Mouse (Mus musculus): ENCODE measurements around the gene Ppp1cb. TPM values are rescaled to one million over a fixed set of nuclear protein-coding genes. Genes with fewer than 3 reads are reported as not detected.

Gene Ppp1cb
- polyA plus RNA-seq, 1 experiment from 2014 or later, result 253 TPM

DNA sequence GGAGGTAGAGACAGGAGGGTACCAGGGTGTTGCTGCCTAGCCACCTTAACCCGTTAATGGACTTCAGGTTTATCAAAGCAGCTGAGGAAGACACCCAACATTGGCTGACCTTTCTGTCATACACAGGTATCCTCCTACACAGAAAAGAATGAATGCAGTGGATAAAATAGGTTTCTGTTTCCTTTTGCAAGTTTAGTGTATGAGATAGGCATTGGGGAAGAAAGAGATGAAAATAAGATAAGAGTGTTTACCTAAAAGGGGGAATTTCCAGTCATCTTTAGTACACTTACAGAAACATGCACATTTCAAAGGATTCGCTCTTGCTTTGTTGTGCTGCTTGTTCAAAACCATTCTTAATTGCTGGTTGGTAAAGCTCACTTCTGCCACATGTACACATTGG, 29.4 kb downstream of the Ppp1cb start:
- Histone ChIP-seq H3K36me3 (peaks cover 37% of the 10 kb centered on the region), H3K27me3 (replicated peaks) (no peaks in the 10 kb centered on the region), H3K27ac (no peak overlapping the region), H3K9ac (no peak overlapping the region), H3K4me3 (replicated peaks) (no peak overlapping the region), H3K9me3 (no peaks in the 10 kb centered on the region), H3K4me1 (no peaks in the 10 kb centered on the region), H3K4me2 (no peak overlapping the region)
- ATAC-seq (ENCODE audit: insufficient read depth, low FRiP score, low read depth), result no peak
- 80% methylated on average over 2 of the region's 2 CpGs for WGBS

GRCm38 (mm10) chr5:32494084-32494700, 35.5 kb downstream of the Ppp1cb start:
- no peaks in the 10 kb centered on the region for H3K9me3 ChIP-seq
- H3K9ac ChIP-seq, result no peak overlapping the region
- H3K4me1 ChIP-seq, result no peaks in the 10 kb centered on the region
- 78% methylated on average over 3 of the region's 3 CpGs for WGBS
- no peak overlapping the region for H3K4me3 ChIP-seq (replicated peaks)
- H3K4me2 ChIP-seq, result no peak overlapping the region
- H3K27me3 ChIP-seq (replicated peaks), result no peaks in the 10 kb centered on the region
- no peak overlapping the region for H3K27ac ChIP-seq
- ATAC-seq (ENCODE audit: insufficient read depth, low FRiP score, low read depth), result no peak
- peaks cover 14% of the 10 kb centered on the region; the same call in 1 of the 2 replicates for H3K36me3 ChIP-seq

GRCm38 (mm10) chr5:32508766-32509165, 50.1 kb downstream of the Ppp1cb start:
- H3K9ac ChIP-seq, result no peak overlapping the region
- no peak overlapping the region for H3K4me3 ChIP-seq (replicated peaks)
- WGBS, result 40% methylated on average over 3 of the region's 3 CpGs
- H3K9me3 ChIP-seq, result no peaks in the 10 kb centered on the region
- no peak overlapping the region for H3K4me2 ChIP-seq
- H3K36me3 ChIP-seq, result peaks cover 6% of the 10 kb centered on the region; the same call in 1 of the 2 replicates
- H3K27ac ChIP-seq, result no peak overlapping the region
- no peak for ATAC-seq (ENCODE audit: insufficient read depth, low FRiP score, low read depth)
- H3K4me1 ChIP-seq, result no peaks in the 10 kb centered on the region
- H3K27me3 ChIP-seq (replicated peaks), result no peaks in the 10 kb centered on the region

- no peaks in the 10 kb centered on the region for H3K27me3 ChIP-seq (replicated peaks)
- WGBS, result 49% methylated on average over 1 of the region's 1 CpGs
Measured at GRCm38 (mm10) chr5:32520381-32520780, 61.7 kb downstream of the Ppp1cb start.

DNA sequence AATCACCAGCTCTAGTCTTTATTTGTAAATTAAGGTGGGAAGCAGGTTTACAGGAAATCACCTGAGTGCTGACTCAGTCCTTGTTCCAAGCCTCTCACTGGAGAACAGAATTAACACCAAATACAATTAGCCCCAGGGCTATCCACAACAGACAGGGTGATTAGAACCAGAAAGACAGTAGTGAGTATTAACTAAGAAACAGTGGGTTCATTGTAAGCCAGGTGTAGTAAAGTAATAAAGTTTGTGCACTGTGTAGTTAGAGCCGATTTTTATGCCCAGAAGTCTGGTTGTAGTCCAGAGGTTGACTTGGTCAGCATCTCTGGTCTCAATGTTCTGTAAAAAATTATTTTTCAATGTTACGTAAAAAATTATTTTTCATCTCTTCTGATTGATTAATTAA, 90.8 kb downstream of the Ppp1cb start:
- no peaks in the 10 kb centered on the region for H3K9me3 ChIP-seq
- no peak for ATAC-seq (ENCODE audit: insufficient read depth, low FRiP score, low read depth)
- no peaks in the 10 kb centered on the region for H3K4me1 ChIP-seq
- H3K4me2 ChIP-seq, result no peak overlapping the region
- no peak overlapping the region for H3K9ac ChIP-seq
- no peaks in the 10 kb centered on the region for H3K36me3 ChIP-seq
- no peak overlapping the region for H3K4me3 ChIP-seq (replicated peaks)
- WGBS, result 81% methylated on average over 2 of the region's 2 CpGs
- H3K27ac ChIP-seq, result no peak overlapping the region
- H3K27me3 ChIP-seq (replicated peaks), result no peaks in the 10 kb centered on the region

More at GRCm38 (mm10) chr5:32520381-32520780, 61.7 kb downstream of the Ppp1cb start:
- no peak overlapping the region for H3K4me3 ChIP-seq (replicated peaks)
- no peak for ATAC-seq (ENCODE audit: insufficient read depth, low FRiP score, low read depth)
- no peaks in the 10 kb centered on the region for H3K36me3 ChIP-seq
- no peaks in the 10 kb centered on the region for H3K4me1 ChIP-seq
- no peaks in the 10 kb centered on the region for H3K9me3 ChIP-seq
- no peak overlapping the region for H3K9ac ChIP-seq
- no peak overlapping the region for H3K27ac ChIP-seq
- no peak overlapping the region for H3K4me2 ChIP-seq

DNA sequence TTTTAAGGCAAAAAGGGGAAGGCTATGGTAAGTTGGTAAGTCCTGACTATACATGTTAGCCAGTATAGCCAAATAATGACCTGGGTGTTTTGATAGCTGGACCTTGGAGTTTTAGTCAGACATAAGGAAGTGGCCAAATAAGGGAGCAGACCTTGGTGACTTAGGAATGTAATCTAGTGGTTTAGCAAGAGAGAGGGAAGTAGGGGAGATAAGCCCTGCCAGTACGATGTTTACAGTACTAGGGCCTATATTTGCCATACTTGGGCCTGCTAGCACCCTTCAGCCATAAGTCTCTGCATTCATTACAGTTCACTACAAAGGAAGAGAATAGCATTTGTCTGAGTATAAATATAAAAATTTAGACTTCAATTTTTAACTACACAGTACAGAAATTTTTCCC, 106.1 kb downstream of the Ppp1cb start:
- no peaks in the 10 kb centered on the region for H3K9me3 ChIP-seq
- ATAC-seq (ENCODE audit: insufficient read depth, low FRiP score, low read depth), result no peak
- H3K4me3 ChIP-seq (replicated peaks), result no peak overlapping the region
- H3K27me3 ChIP-seq (replicated peaks), result no peaks in the 10 kb centered on the region
- H3K9ac ChIP-seq, result no peak overlapping the region
- H3K4me2 ChIP-seq, result no peak overlapping the region
- no peaks in the 10 kb centered on the region for H3K36me3 ChIP-seq
- WGBS, result 16% methylated on average over 1 of the region's 1 CpGs
- H3K27ac ChIP-seq, result no peak overlapping the region
- no peaks in the 10 kb centered on the region for H3K4me1 ChIP-seq

Other genes with a start within 250 kb of the Ppp1cb start
- 0.93 and 0.98 TPM in 2 replicates for gene Plb1, start 226.1 kb upstream of the Ppp1cb start, polyA plus RNA-seq (2015; fragmentation: Nextera tagmentation; extraction: Ambion mirVana)
- gene Yes1, start 152.3 kb downstream of the Ppp1cb start, polyA plus RNA-seq (2015; fragmentation: Nextera tagmentation; extraction: Ambion mirVana), result 33.6 and 34.0 TPM in 2 replicates

All from stomach, embryonic 15.5 days (tissue).